Mouse (Mus musculus) lung, adult 2 months (tissue): ENCODE measurements around the gene Qrich1.

ENCODE experiments used
- CTCF ChIP-seq: fragments of 200-500 bp; IDR thresholded peaks from 2 replicates; pipeline ENCODE4 v1.5.1; 2011; ENCODE audit warnings: mild to moderate bottlenecking, low read length, control low read depth; ENCODE audit not compliant: insufficient read depth
- POLR2A ChIP-seq: fragments of 200-500 bp; IDR thresholded peaks from 2 replicates; pipeline ENCODE4 v1.6.1; 2011; ENCODE audit warnings: low read depth, mild to moderate bottlenecking, control low read depth, low read length, borderline replicate concordance; ENCODE audit errors: extremely low read depth

GRCm38 (mm10) chr9:108569381-108570206 is 53.0 kb downstream of the Qrich1 start, which contains the start of gene Dalrd3:
- TF ChIP-seq CTCF (no peak), POLR2A (peak; percentile 53; the same call in 1 of the 2 replicates)
